Mouse (Mus musculus) 3134 (cell line): Measurements from ENCODE around the gene Wdr81.
A peak's percentile ranks its signal among the peaks of the same experiment; 100 is the strongest.

Experiments used
- DNase-seq: peaks from one replicate; pipeline ENCODE4 v3.0.0-alpha.2; 2011; ENCODE audit warnings: low spot score; ENCODE audit not compliant: insufficient read length; ENCODE audit errors: extremely low read depth

Wdr81 gene

GRCm38 (mm10) chr11:75403301-75404052 lies 51.0 kb downstream of the Wdr81 start:
- peak; percentile 76 for DNase-seq

GRCm38 (mm10) chr11:75402271-75402690 lies 52.2 kb downstream of the Wdr81 start:
- DNase-seq = peak; percentile 58

DNA sequence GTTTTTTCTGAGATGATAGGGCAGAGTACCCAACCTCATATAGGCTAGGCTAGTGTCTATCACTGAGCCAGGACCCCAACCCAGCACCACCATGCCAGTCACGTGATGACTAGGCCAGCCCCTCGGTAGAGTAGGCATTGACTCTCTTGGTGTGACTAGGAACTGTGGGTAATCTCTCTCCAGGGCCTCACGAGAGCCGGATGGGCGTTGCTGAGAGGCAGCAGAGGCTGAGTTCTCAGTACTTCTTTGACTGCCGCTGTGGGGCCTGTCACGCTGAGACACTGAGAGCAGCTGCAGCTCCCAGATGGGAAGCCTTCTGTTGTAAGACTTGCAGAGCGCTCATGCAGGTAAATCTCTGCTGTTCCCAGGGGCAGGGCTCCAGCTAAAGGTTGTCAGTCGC lies 54.4 kb downstream of the Wdr81 start:
- DNase-seq = peak; percentile 38

GRCm38 (mm10) chr11:75399411-75399841 lies 55.1 kb downstream of the Wdr81 start:
- peak; percentile 67 for DNase-seq

- no peak for DNase-seq
Measured at GRCm38 (mm10) chr11:75397452-75397851, 57.1 kb downstream of the Wdr81 start.

GRCm38 (mm10) chr11:75395611-75396010 lies 58.9 kb downstream of the Wdr81 start:
- peak; percentile 13 for DNase-seq
